Mouse (Mus musculus) embryo, embryonic 9.5 days (tissue): ENCODE results near the gene Ubr4.
"Not testable (repeated sequence)": the region's sequence is repeated elsewhere in the genome, so short reads cannot be mapped to it uniquely, and the experiment has no call there.

Experiments used
- DNase-seq: peaks from one replicate; pipeline ENCODE4 v3.0.0-alpha.2; 2017; ENCODE audit errors: extremely low spot score

Ubr4 gene

GRCm38 (mm10) chr4:139484496-139484895, 132.1 kb downstream of the Ubr4 start:
- no peak for DNase-seq

- DNase-seq: no peak
Observed at GRCm38 (mm10) chr4:139487085-139487484, 134.7 kb downstream of the Ubr4 start.

- DNase-seq: no peak
Observed at GRCm38 (mm10) chr4:139488325-139488724, 135.9 kb downstream of the Ubr4 start.

GRCm38 (mm10) chr4:139489946-139490345, 137.5 kb downstream of the Ubr4 start:
- DNase-seq: no peak

- no peak for DNase-seq
Observed at GRCm38 (mm10) chr4:139490413-139491055, 138.1 kb downstream of the Ubr4 start.

GRCm38 (mm10) chr4:139491541-139492170, 139.2 kb downstream of the Ubr4 start:
- DNase-seq: no peak

GRCm38 (mm10) chr4:139492258-139492833, 139.9 kb downstream of the Ubr4 start:
- no peak for DNase-seq

GRCm38 (mm10) chr4:139493227-139494025, 141.0 kb downstream of the Ubr4 start:
- DNase-seq: no peak

GRCm38 (mm10) chr4:139500814-139501213, 148.4 kb downstream of the Ubr4 start:
- DNase-seq: no peak

- DNase-seq: no peak
Observed at GRCm38 (mm10) chr4:139501702-139502101, 149.3 kb downstream of the Ubr4 start.

GRCm38 (mm10) chr4:139503919-139504318, 151.5 kb downstream of the Ubr4 start:
- DNase-seq: no peak

GRCm38 (mm10) chr4:139505716-139506115, 153.3 kb downstream of the Ubr4 start:
- DNase-seq: no peak

- DNase-seq: no peak
Observed at GRCm38 (mm10) chr4:139506727-139507126, 154.3 kb downstream of the Ubr4 start.

GRCm38 (mm10) chr4:139509069-139509468, 156.7 kb downstream of the Ubr4 start:
- DNase-seq: no peak

- DNase-seq: no peak
Observed at GRCm38 (mm10) chr4:139511557-139511956, 159.1 kb downstream of the Ubr4 start.

- no peak for DNase-seq
Observed at GRCm38 (mm10) chr4:139512985-139513384, 160.6 kb downstream of the Ubr4 start.

- DNase-seq: no peak
Observed at GRCm38 (mm10) chr4:139519221-139519620, 166.8 kb downstream of the Ubr4 start.

GRCm38 (mm10) chr4:139521926-139522325, 169.5 kb downstream of the Ubr4 start:
- DNase-seq: no peak

- no peak for DNase-seq
Observed at GRCm38 (mm10) chr4:139526475-139526874, 174.1 kb downstream of the Ubr4 start.

- DNase-seq: not testable (repeated sequence)
Observed at GRCm38 (mm10) chr4:139530248-139530647, 177.8 kb downstream of the Ubr4 start, which contains the start of gene Iffo2. Iffo2 (plus strand) TSS chr4:139530548.

- DNase-seq: no peak
Observed at GRCm38 (mm10) chr4:139532081-139532480, 179.7 kb downstream of the Ubr4 start.

GRCm38 (mm10) chr4:139535127-139535695, 182.8 kb downstream of the Ubr4 start:
- peak; percentile 41 for DNase-seq
